Mouse (Mus musculus) 3134 (cell line): ENCODE results near the gene Arsa.

Experiments
- DNase-seq: peaks from one replicate; pipeline ENCODE4 v3.0.0-alpha.2; 2011; ENCODE audit warnings: low spot score; ENCODE audit not compliant: insufficient read length; ENCODE audit errors: extremely low read depth

Gene Arsa

DNA sequence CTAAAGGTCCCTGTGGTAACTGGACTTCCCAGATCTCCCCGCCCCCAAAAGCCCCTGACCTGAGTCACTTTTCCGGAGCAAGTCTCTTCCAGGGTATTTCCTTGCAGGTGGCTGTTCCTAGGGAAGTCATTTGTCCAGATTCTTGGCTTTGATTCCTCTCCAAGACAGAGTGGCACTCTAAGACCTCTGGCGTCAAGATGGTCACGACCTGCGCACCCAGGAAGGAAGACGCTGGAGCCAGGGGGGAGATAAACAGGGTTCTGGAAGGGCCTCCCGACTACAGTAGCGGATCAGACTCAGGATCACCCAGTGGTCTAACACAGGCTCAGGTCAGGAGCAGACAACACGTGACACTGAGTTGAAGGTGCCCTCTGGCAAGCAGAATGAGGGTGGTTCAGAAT, at the start of gene Arsa:
TSS of gene Arsa (minus strand) at position 335 of the 401 bp plus-strand sequence.
- DNase-seq, result no peak

DNA sequence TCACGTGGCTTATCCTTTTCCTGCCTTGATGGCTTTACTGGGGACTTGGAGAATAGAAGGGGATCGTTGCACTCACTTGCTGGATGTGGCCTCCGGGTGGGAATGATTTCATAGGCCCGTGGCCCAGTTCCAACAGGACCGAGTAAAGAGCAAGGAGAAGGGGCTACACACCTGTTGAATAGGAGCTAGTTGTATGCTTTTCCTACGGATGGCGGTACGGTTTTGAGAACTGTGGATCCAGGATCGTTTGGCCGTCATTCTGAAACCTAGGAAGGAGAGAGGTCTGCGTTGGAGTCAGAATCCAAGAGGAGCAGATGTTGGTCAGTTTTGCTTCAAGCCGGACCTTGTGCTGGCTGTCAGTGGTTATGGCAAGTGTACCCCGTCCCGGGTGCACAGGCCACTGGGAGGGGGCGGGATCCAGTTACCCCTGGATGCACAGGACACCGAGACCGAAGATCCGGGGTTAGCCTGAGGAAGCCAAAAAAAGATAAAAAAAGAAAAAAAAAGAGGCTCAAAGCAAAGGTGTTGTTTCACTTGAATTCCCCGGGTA, 49.6 kb upstream of the Arsa start:
- no peak for DNase-seq

DNA sequence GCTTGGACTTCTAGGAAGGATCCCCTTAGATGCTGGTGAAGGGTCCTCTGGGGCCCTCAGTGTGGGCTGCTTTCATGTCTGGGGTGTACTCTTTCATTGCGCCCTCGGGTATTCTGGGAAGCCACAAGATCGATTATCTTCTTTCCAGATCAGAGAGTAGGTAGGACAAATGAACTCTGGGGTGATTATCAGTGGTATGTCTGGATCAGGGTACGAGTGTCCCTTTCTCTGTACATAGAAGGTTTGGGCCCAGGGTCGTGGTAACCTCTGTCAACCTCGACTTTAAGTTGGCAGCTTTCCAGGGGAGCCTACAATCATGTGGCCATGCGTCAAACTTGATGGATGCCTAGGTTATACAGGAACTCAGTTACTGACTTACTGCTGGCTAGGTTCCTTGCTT, 48.7 kb upstream of the Arsa start:
- DNase-seq, result no peak

DNA sequence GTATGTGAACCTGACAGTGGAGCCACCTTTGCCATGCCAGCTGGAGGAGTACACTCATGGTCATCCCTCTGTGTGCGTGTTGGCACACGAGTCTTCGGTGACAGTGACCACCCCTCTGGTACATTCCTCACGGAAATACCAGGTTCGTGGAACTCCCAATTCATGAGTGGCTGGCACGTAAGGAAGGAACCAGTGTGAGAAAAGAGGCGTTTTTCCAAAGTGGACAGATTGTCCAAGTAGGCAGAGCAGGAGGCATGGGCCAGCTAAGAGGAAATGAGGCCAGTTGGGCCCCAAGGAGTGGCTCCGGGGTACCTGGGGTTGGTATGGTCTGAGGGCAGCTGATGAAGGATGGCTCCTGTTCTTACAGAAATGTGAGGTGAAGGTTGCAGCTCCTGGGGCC, 48.2 kb upstream of the Arsa start:
- DNase-seq, result no peak

DNA sequence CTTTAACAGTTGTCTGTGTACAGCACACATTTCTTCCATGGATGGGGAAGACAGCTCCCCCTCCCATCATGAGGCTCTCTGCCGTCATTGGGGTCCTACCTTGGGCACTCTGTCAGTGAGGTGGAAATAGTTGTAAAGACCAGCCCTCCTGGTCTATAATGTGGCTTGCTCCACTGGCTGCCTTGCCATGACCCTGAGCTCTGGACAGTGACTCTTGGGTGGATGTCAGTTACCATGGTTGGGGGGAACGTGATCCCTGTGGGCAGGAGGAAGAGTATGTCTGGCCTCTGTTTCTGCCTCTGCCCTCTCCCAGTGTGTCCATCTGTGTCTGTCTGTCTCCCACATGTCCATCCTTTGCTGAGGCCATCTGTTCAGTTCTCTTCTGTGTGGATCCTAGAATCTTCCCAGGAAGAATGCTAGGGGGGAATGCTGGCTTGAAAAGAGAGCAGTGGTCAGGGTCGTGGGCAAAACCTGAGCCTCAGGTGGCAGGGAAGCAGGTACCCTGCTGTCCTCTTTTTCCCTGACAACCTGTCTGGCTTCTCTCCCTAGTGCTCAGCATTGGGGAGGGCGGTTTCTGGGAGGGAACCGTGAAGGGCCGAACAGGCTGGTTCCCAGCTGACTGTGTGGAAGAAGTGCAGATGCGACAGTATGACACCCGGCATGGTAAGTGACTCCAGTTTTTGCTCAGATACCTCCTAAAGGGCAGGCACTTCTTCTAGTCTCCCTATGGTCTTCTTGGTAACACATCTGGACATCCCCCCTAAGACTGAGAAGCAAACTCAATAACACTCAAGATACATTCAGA, 47.6 kb upstream of the Arsa start:
- no peak for DNase-seq

DNA sequence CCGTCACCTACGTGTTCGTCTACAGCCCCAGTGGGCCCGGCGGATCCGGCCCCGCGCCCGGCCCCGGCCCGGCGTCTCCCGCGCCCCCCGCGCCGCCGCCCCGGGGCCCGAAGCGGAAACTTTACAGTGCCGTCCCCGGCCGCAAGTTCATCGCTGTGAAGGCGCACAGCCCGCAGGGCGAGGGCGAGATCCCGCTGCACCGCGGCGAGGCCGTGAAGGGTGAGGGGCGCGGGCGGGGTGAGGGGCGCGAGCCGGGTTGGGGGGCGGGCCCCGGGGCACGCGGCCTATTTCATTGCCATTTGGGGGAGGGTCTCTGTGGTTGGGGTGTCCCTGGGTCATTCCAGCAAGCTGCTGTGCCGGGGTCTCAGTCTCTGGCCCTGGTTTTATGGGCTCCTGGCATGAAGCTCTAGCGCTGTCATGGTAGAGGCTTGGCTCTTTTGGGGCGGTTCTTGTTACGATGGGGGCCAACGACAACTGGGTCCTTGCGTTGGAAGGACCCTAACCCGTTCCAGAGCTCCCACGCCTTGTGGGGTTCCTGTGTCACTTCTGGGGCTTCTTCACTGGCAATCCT, 46.9 kb upstream of the Arsa start:
- DNase-seq, result no peak

DNA sequence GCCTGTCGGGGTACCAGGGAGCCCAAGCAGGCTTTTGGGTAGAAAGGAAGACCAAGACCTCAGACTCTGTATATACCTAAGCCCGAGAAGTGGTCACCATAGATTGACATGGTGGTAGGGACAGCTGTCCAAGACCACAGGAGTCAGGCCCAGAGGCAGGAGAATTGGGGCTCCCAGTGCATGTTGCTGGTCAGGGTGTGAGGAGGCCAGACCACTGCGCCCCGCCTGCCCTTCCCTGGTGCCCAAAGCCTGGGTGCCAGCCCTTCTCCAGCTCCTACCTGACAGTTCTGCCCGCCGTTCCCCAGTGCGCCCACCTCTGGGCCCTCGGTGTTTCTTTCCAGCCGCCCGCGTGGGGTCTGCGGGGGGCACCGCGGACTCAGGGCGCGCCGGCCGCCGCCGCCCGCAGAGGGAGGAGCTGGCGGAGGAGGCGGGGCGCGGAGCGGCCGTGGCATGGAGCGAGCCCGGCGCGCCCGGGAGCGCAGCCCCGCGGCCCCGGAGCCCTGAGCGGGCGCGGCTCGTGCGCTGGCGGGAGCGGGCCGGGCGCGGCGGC, 46.1 kb upstream of the Arsa start:
- DNase-seq, result no peak

DNA sequence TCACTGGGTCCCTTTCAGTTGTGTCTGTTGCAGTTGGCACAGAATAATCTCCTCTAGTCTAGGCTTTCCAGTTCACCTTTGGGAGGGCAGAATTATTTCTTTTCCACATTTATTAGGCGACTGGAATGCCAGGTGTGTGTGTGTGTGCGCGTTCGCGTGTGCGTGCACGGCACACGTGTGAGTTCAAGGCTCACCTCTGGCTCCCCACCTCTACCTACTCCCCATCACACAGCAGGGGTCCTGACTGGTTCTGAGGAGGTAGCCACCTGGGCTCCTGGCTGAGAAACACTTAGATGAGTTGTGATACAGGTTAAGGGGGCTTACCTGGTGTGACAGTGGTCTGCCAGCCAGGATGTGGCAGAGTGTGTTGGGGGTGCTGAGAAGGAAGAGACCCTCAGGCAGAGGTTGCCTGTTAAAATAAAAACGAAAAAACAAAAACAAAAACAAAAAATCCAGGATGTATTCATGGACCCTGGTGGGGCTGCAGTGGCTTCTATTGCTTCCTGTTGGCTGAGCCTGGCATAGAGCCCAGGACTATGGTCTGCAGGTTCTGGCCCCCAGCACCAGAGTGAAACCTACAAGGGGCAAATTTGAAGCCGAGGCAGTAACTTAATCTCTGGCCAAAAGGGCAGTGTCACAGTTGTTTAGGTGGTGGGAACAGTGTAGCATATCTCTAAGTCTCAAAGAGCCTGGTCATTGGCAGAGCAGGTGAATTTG, 45.5 kb upstream of the Arsa start:
- DNase-seq, result no peak

DNA sequence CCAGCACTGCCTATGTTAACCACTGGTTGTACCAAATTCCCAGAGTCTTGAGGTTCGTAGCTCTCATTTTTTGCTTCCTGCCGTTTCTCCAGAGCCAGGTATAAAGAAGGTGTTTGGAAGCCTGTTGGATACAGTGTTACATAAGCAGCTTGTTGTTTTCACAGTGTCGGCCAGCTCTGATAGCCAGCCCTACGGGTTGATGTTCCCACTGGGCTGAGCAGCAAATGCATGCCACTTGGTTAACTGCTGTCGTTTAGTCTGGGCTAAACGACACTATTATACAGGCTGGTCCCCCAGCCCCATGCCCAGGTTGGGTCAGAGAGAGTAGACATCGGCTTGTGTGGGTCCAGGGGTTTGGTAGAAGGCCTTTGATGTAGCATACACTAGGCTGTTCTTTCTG, 44.7 kb upstream of the Arsa start:
- no peak for DNase-seq

DNA sequence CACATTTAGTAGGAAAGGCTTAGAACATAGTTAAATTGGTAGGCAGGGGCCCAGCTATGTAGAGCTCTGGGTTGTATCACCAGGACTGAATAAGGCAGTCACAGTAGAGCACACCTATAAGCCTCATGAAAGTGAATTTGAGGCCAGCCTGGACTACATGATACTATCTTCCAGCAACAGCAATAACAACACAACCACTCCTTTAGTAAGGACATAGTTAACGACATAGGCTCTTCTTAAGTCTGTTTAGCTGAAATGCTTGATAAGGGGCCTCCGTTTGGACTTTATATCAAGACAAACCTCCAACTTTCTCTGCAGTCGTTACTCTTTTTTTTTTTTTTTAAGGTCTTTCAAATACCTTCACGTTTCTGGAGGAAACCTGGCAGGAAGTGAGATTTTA, 35.5 kb upstream of the Arsa start:
- no peak for DNase-seq

DNA sequence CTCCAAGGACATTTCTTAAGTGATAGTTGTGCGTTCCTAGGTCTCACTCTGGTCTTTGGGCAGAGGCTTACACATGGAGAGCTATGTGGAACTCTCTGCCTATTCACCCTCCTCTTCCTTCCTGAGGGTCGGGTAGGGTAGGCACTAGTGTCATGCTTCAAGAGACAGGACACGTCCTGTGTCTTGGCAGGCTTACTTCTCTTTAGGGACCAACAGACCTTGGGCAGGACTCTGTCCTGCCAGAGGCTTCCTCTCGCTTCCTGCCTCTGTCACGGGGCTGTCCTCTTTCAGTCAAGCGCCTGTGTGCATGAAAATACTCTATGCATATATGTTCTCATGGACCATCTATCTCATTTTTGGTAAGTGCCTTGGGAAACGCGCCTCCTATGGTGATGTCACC, 30.5 kb upstream of the Arsa start:
- DNase-seq, result no peak

DNA sequence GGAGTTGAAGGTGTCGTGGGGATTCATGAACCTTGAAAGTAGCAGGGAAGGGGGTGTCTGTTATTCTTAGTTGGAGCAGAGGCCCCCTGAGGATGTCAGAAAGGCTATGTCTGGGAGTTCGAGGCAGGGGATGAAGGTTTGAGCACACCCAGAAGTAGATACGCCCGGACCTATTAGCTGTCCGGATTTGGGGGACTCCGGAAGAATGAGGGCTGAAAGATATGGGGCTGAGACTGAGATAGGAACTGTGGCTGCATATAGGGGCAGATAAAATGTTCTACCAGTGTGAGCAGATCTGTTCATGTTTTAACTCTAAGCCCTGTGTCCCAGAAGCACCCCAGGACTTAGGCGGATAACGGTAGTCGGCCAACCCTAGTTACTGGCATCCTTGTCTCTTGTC, 27.6 kb upstream of the Arsa start:
- no peak for DNase-seq

DNA sequence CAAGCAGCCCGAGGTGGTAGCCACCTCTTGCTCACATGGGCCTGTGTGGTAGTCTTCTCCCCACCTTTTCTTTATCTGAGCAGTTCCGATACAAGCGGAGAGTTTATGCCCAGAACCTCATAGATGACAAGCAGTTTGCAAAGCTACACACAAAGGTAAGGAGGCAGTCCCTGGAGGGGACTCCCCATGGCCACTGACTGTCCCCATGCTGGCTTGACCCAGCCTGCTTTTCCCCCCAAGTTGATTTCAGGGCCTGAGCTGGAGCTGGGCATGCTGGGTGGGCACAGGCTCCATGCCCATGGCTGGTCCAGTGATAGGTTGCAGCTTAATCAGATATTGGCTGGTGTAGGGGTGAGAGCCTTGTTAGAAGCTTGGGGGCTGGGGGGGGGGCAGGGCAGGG, 24.1 kb upstream of the Arsa start:
- no peak for DNase-seq

DNA sequence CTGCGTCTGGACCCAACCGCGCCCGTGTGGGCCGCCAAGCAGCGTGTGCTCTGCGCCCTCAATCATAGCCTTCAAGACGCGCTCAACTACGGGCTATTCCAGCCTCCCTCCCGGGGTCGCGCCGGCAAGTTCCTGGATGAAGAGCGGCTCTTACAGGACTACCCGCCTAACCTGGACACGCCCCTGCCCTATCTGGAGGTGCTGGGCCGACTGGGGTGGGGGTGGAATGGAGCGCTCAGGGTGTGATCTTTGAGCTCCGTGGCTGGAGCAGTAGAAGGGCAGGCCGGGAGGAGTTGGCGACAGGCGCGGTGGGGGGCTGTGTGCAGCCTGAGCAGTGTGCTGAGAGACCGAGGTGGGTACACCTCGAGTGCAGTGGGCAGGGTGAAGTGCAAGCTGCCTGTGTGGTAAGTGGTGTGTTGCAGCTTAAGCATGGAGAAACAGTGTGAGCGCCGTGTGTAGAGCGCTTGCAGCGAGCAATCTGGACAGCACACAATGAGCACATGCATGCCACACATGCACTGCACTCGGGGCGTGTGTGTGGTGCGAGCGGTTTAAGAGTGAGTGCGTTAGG, 23.1 kb upstream of the Arsa start:
- DNase-seq, result no peak

DNA sequence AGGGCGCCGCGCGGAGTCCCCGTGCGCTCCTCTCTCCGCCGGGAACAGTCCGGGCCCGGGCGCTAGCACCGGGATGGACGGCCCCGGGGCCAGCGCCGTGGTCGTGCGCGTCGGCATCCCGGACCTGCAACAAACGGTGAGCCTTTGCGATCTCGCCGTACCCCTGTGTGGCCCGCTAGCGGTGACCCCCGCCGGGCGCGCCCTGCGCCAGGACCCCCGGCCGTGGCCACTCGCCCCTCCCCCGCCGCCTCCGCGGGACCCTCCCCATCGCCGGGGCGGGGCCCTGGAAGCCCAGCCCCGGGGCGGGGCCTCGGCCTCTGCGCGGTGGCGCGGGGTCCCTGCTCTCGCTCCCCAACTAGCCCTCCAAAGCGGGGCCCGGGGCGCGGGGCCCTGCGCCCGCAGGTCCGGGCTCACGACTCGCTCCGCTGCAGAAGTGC, 22.6 kb upstream of the Arsa start:
- no peak for DNase-seq

DNA sequence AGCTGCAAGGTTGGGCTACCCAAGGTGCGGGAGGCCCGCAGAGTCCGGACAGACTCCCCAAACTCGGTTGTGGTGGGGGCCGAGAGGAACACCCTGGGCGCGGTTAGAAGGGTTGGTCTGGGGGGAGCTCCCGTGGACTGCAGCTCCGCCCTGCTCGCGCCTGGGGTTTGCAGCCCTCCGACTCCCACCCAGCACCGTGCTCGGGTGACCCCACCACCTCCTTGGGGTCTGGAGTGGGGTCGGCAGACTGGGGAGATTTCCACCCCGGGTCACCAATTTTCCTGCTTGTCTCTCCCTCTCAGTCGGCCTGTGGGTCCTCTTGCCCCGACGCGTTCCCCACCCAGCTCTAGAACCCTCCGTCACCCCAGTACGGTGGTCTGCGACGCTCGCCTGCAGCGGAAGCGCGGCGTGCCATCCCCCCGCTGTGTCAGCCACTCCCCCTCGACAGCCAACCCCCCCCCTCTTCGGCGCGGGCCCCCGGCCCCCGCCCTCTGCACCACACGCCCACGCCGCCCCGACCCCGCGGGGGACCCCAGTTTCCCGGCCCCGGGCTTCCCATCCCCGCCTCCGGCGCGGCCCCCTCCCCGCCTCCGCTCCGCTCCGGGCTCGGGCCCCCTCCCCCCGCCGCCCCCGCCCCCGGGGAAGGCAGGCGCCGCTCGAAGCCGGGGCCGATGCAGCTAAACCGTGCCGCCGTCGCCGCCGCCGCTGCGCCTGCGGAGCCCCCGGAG, 21.9 kb upstream of the Arsa start, which contains the start of gene Shank3:
TSS of gene Shank3 (plus strand) at position 663 of the 728 bp plus-strand sequence.
- DNase-seq, result no peak

DNA sequence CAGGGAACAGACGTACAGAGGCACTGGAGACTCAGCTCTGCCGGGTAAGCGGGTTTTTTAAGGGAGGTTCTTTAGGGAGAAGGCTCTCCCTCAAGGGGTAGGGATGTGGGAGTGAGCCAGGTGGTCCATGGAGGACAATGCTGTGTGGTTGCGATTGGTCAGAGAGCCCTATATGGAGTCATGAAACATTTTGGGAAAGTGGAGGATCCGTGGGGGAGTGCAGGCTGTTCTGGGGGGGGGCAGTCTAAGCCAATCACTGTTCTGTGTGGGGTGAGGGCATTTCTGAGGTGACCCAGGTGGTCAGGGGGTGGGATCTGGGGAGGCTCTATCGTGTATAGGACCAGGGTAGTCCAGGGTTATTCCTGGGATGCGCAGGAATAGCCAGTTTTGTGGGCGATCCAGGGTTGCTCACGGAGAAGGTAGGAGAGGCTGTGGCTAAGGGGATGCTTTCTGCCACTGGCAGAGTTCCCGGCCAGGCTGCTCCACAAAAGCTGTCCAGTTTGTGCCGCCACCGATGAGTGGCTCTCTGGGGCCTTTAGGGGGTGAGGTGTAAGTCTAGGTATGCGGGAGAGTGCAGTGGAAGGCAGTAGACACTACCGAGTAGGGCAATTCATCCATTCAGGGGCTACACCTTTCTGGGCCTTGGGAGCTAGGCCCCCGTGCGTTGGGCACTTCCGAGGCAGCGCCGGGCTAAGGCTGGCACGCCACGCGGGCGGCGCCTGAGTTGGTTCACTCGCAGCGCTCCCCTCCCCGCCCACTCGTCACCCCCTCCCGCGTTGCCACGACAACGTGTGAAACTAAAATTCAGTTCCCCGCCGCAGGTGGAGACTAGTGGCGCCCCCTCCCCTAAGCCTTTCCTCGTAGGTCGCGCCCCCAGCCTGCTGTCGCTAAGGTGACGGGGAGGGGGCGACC, 21.1 kb upstream of the Arsa start:
- DNase-seq, result no peak

DNA sequence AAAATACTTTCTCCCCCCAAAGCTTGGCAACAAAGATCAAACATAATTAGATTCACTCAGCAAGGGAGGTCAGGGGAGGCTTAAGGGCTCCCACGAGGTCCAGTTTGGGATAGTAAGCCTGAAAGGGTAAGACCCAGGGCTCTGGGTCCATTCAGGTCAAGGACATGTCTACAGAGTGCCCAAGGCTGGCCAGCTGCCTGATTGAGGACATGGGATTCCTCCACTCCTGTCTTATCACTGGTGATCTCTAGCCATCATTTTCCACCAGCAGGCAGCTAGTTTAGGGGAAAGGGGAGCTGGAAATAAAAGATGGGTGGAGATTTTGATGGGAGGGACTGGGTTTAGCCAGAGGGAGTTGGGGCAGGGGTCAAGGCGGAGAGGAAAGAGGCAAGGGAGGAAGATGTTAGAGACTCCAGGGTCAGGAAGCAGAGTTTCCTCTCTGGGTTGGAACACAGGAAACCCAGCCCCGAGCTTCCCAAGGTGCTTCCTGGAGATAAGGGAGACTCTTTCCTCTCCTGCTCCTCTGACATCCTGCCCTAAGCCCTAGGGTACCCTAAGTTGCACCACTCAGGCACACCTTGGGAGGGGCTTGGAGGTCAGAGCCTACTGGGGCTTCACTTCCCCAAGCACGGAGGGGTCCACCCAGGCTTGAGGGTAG, 20.3 kb upstream of the Arsa start:
- no peak for DNase-seq

DNA sequence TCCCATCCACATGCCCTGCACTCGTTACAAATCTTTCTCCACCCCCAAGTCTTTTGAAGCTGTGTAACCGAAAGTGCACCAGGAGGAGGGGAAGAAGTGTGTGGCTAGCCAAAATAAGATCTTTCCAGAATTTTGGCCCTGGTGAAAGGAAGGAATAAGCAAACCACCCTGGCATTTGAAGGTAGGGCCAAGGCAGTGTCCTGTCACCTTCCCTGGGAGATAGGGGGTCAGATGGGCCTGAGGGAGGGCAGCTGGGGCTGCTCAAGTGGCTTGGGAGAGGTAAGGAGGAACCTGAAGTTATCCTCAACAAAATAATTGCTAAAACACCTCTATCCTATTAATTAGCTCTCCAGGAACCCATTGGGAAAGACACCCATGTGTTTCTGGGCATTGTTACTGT, 19.6 kb upstream of the Arsa start:
- no peak for DNase-seq
